In genomic region chr6:51379560-51380274, GRCm38 (mm10) we compare ENCODE assay signal across 7 mouse cellular contexts. TPM values are rescaled to one million over a fixed set of nuclear protein-coding genes. Genes with fewer than 3 reads are reported as not detected.
DNase-seq lines count a peak whose midpoint lies in the region; ATAC-seq and TF ChIP-seq lines count a peak whose summit lies in the region.

No protein-coding gene starts in this region.

- H3K4me2 ChIP-seq in intestine, embryonic 15.5 days (replicated peaks): peak overlapping the region; percentile 58
- H3K4me2 ChIP-seq in midbrain, embryonic 12.5 days (replicated peaks): peak overlapping the region; percentile 56
- H3K4me2 ChIP-seq in stomach, embryonic 14.5 days (replicated peaks; ENCODE audit: low read depth, low read length): peak overlapping the region; percentile 52

- peak; percentile 84 for ATAC-seq in intestine, embryonic 15.5 days
- peak; percentile 61; the same call in 1 of the 2 replicates for ATAC-seq in midbrain, embryonic 12.5 days (ENCODE audit: low FRiP score, low read depth)
- peak; percentile 62 for ATAC-seq in stomach, embryonic 14.5 days (ENCODE audit: insufficient number of reproducible peaks, insufficient read depth, low FRiP score, low read depth)

- H3K4me3 ChIP-seq in gastrocnemius, adult 2 months: peak overlapping the region; percentile 74
- H3K4me3 ChIP-seq in intestine, embryonic 15.5 days (replicated peaks): peak overlapping the region; percentile 29
- peak overlapping the region; percentile 39 for H3K4me3 ChIP-seq in midbrain, embryonic 12.5 days
- peak overlapping the region; percentile 32 for H3K4me3 ChIP-seq in stomach, embryonic 14.5 days (ENCODE audit: low read depth, low read length)

- peak overlapping the region; percentile 38 for H3K9ac ChIP-seq in intestine, embryonic 15.5 days
- H3K9ac ChIP-seq in midbrain, embryonic 12.5 days (replicated peaks): peak overlapping the region; percentile 73
- H3K9ac ChIP-seq in stomach, embryonic 14.5 days (replicated peaks; ENCODE audit: low read depth, low read length): peak overlapping the region; percentile 63

- intact Hi-C loops in gastrocnemius, adult 2 months (cut with DNase I): loop anchor here (5.0 kb wide), 4 partner anchors 128 to 838 kb away; no protein-coding TSS in a partner anchor
- intact Hi-C loops in left cerebral cortex, postnatal 25 days (cut with DNase I): loop anchor here (1.0 to 5.0 kb wide), 4 partner anchors 128 to 843 kb away; partner anchors contain the start of gene Hoxa7

- no peak for TF ChIP-seq CTCF in gastrocnemius, adult 2 months (IDR thresholded peaks at IDR 0.05)

- H3K4me1 ChIP-seq in intestine, embryonic 15.5 days (replicated peaks): no peaks in the 10 kb centered on the region
- 0 out of 2 replicates have a peak, but pooled peaks cover 4% of the 10 kb centered on the region for H3K4me1 ChIP-seq in midbrain, embryonic 12.5 days
- no peaks in the 10 kb centered on the region for H3K4me1 ChIP-seq in stomach, embryonic 14.5 days (ENCODE audit: control insufficient read depth, insufficient read depth, low read length)

- no peaks in the 10 kb centered on the region for H3K9me3 ChIP-seq in intestine, embryonic 15.5 days
- H3K9me3 ChIP-seq in midbrain, embryonic 12.5 days: no peaks in the 10 kb centered on the region
- no peaks in the 10 kb centered on the region for H3K9me3 ChIP-seq in stomach, embryonic 14.5 days (ENCODE audit: control insufficient read depth, low read depth, low read length)

- no peaks in the 10 kb centered on the region for H3K27me3 ChIP-seq in intestine, embryonic 15.5 days (replicated peaks)
- H3K27me3 ChIP-seq in midbrain, embryonic 12.5 days: no peaks in the 10 kb centered on the region
- H3K27me3 ChIP-seq in stomach, embryonic 14.5 days (ENCODE audit: control insufficient read depth, insufficient read depth, low read length): no peaks in the 10 kb centered on the region

- 4% methylated on average over 36 of the region's 36 CpGs for WGBS in intestine, embryonic 15.5 days
- WGBS in midbrain, embryonic 12.5 days: 6% methylated on average over 36 of the region's 36 CpGs
- WGBS in stomach, embryonic 14.5 days: 4% methylated on average over 36 of the region's 36 CpGs

- H3K27ac ChIP-seq in gastrocnemius, adult 2 months: peak overlapping the region; percentile 63
- H3K27ac ChIP-seq in intestine, embryonic 15.5 days: peak overlapping the region; percentile 67
- H3K27ac ChIP-seq in midbrain, embryonic 12.5 days (replicated peaks): peak overlapping the region; percentile 94
- peak overlapping the region; percentile 85 for H3K27ac ChIP-seq in stomach, embryonic 14.5 days (ENCODE audit: low read length)

- no peaks in the 10 kb centered on the region for H3K36me3 ChIP-seq in intestine, embryonic 15.5 days
- H3K36me3 ChIP-seq in midbrain, embryonic 12.5 days: no peaks in the 10 kb centered on the region
- H3K36me3 ChIP-seq in stomach, embryonic 14.5 days (ENCODE audit: control insufficient read depth, insufficient read depth, low read length): no peaks in the 10 kb centered on the region

- DNase-seq in adrenal gland, postnatal 10 days: peak; percentile 53
- DNase-seq in cerebellum, postnatal 25 days: peak; percentile 81 to 82
- DNase-seq in gastrocnemius, adult 2 months: peak; percentile 32
- DNase-seq in left cerebral cortex, postnatal 25 days (ENCODE audit: low spot score in 2 of 2): peak; percentile 75 to 79

RNA-seq across cellular contexts. Expression of gene Nfe2l3, which starts 52.8 kb away (rescaled TPM):
- total RNA-seq in adrenal gland, postnatal 10 days (2021): 1 to 10 TPM in 1 of 2 experiments, under 1 TPM in 1; 0.75 to 1.1 TPM
- not detected for total RNA-seq in gastrocnemius, adult 2 months (2021)
- 1.9 TPM in 2 replicates for polyA plus RNA-seq in intestine, embryonic 15.5 days (2015; fragmentation: Nextera tagmentation; extraction: Ambion mirVana)
- 1 to 10 TPM; 1.7 to 2.2 TPM for total RNA-seq in left cerebral cortex, postnatal 25 days (2021)
- polyA plus RNA-seq in midbrain, embryonic 12.5 days (2016; fragmentation: Nextera tagmentation; extraction: Ambion mirVana): 5.4 and 5.9 TPM in 2 replicates
- 7.5 and 9.3 TPM in 2 replicates for polyA plus RNA-seq in stomach, embryonic 14.5 days (2014; fragmentation: Nextera tagmentation; extraction: Ambion mirVana)

Comparison
In these comparisons a context has a peak if more than half of its experiments do, and no peak if none do; other contexts are left out.
1. Peak in every context shown above with its lines: DNase-seq, ATAC-seq, H3K4me3 ChIP-seq and H3K27ac ChIP-seq.